Mouse (Mus musculus): ENCODE measurements at regions not wholly inside any gene's neighbourhood (a gene's known extent, or its start where the extent isn't known, plus 50 kb on each side); places are given as distances from the start of the nearest gene placed in this dataset.

GRCm38 (mm10) chr12:70655900-70656544 is 169.3 kb upstream of the Frmd6 start:
- TF ChIP-seq CTCF (IDR thresholded peaks at IDR 0.05; ENCODE audit: borderline replicate concordance, control insufficient read depth, extremely low read depth, insufficient read depth, low read length, poor library complexity) (no peak), POLR2A (IDR thresholded peaks at IDR 0.05; ENCODE audit: control insufficient read depth, extremely low read depth, insufficient read depth, low read length, poor library complexity) (no peak)

Measured in thymus, adult 2 months (tissue).